Mouse (Mus musculus) neural tube, embryonic 12.5 days (tissue): ENCODE measurements around the gene Olfr1390. TPM values are rescaled to one million over a fixed set of nuclear protein-coding genes. Genes with fewer than 3 reads are reported as not detected.

Experiments
- polyA plus RNA-seq: library from polyadenylated mRNA; unstranded; fragments of >200 nt; fragmentation: Nextera tagmentation; extraction: Ambion mirVana; gene quantifications from 2 replicates; pipeline ENCODE4 v1.2.1, GENCODE M21; 2016

Gene Olfr1390
- polyA plus RNA-seq, 1 experiment from 2014 or later = not detected

Other genes starting within 250 kb of the Olfr1390 start
- not detected in 2 replicates for gene Olfr1396, start 220.3 kb upstream of the Olfr1390 start, polyA plus RNA-seq
- not detected in 2 replicates for gene Olfr1395, start 192.9 kb upstream of the Olfr1390 start, polyA plus RNA-seq
- gene Olfr1394, start 180.8 kb upstream of the Olfr1390 start, polyA plus RNA-seq = not detected in 2 replicates
- 0.04 and 0.39 TPM in 2 replicates for gene Btnl9, start 148.0 kb upstream of the Olfr1390 start, polyA plus RNA-seq
- gene Zfp62, start 131.9 kb upstream of the Olfr1390 start, polyA plus RNA-seq = 49.5 and 61.0 TPM in 2 replicates
- gene Mgat1, start 91.0 kb upstream of the Olfr1390 start, polyA plus RNA-seq = 36.6 and 36.7 TPM in 2 replicates
- gene Olfr1393, start 56.9 kb upstream of the Olfr1390 start, polyA plus RNA-seq = 0.06 TPM in 1 of 2 replicates, not detected in the other
- 0.20 TPM in 1 of 2 replicates, not detected in the other for gene Olfr1392, start 49.9 kb upstream of the Olfr1390 start, polyA plus RNA-seq
- gene Olfr10, start 30.4 kb upstream of the Olfr1390 start, polyA plus RNA-seq = not detected in 2 replicates
- not detected in 2 replicates for gene Olfr1391, start 12.4 kb upstream of the Olfr1390 start, polyA plus RNA-seq
- not detected in 2 replicates for gene Olfr1389, start 87.9 kb downstream of the Olfr1390 start, polyA plus RNA-seq
- 0.06 TPM in 1 of 2 replicates, not detected in the other for gene Olfr1388, start 101.4 kb downstream of the Olfr1390 start, polyA plus RNA-seq
- gene Olfr1387, start 120.2 kb downstream of the Olfr1390 start, polyA plus RNA-seq = not detected in 2 replicates
- gene Olfr1386, start 129.9 kb downstream of the Olfr1390 start, polyA plus RNA-seq = not detected in 2 replicates
- gene Olfr1385, start 153.9 kb downstream of the Olfr1390 start, polyA plus RNA-seq = not detected in 2 replicates
- not detected in 2 replicates for gene Olfr1384, start 171.5 kb downstream of the Olfr1390 start, polyA plus RNA-seq
- not detected in 2 replicates for gene Olfr1383, start 184.5 kb downstream of the Olfr1390 start, polyA plus RNA-seq
- gene Olfr1382, start 193.1 kb downstream of the Olfr1390 start, polyA plus RNA-seq = not detected in 2 replicates
- gene Olfr1381, start 208.3 kb downstream of the Olfr1390 start, polyA plus RNA-seq = not detected in 2 replicates
- gene Olfr1380, start 221.7 kb downstream of the Olfr1390 start, polyA plus RNA-seq = not detected in 2 replicates